Mouse (Mus musculus) frontal cortex, postnatal 14 days (tissue): Measurements from ENCODE around the gene Psmc2.
A peak's percentile ranks its signal among the peaks of the same experiment; 100 is the strongest.

ENCODE experiments used
- DNase-seq, 2 experiments: peaks; one replicate each; pipeline ENCODE4 v3.0.0; 2022; ENCODE audit warnings: low spot score in 2 of 2

Gene Psmc2

GRCm38 (mm10) chr5:21804837-21805236 lies 19.8 kb downstream of the Psmc2 start:
- no peak for DNase-seq

- DNase-seq = no peak
Observed at GRCm38 (mm10) chr5:21810924-21811323, 25.8 kb downstream of the Psmc2 start.

GRCm38 (mm10) chr5:21813994-21814393 lies 28.9 kb downstream of the Psmc2 start:
- peak in 1 of 2 experiments; percentile 26 for DNase-seq

- no peak for DNase-seq
Observed at GRCm38 (mm10) chr5:21826370-21826769, 41.3 kb downstream of the Psmc2 start.

GRCm38 (mm10) chr5:21827643-21828042 lies 42.6 kb downstream of the Psmc2 start:
- no peak for DNase-seq

GRCm38 (mm10) chr5:21828855-21829254 lies 43.8 kb downstream of the Psmc2 start:
- peak in 1 of 2 experiments; percentile 13 for DNase-seq

GRCm38 (mm10) chr5:21831761-21832160 lies 46.7 kb downstream of the Psmc2 start:
- no peak for DNase-seq

GRCm38 (mm10) chr5:21844676-21845075 lies 59.6 kb downstream of the Psmc2 start:
- DNase-seq = no peak

GRCm38 (mm10) chr5:21846616-21847290 lies 61.7 kb downstream of the Psmc2 start:
- no peak for DNase-seq

GRCm38 (mm10) chr5:21847438-21847837 lies 62.4 kb downstream of the Psmc2 start:
- DNase-seq = no peak

- DNase-seq = no peak
Observed at GRCm38 (mm10) chr5:21851679-21852340, 66.7 kb downstream of the Psmc2 start.
